Mouse (Mus musculus): ENCODE measurements around the gene Timp3.

The Timp3 gene

DNA sequence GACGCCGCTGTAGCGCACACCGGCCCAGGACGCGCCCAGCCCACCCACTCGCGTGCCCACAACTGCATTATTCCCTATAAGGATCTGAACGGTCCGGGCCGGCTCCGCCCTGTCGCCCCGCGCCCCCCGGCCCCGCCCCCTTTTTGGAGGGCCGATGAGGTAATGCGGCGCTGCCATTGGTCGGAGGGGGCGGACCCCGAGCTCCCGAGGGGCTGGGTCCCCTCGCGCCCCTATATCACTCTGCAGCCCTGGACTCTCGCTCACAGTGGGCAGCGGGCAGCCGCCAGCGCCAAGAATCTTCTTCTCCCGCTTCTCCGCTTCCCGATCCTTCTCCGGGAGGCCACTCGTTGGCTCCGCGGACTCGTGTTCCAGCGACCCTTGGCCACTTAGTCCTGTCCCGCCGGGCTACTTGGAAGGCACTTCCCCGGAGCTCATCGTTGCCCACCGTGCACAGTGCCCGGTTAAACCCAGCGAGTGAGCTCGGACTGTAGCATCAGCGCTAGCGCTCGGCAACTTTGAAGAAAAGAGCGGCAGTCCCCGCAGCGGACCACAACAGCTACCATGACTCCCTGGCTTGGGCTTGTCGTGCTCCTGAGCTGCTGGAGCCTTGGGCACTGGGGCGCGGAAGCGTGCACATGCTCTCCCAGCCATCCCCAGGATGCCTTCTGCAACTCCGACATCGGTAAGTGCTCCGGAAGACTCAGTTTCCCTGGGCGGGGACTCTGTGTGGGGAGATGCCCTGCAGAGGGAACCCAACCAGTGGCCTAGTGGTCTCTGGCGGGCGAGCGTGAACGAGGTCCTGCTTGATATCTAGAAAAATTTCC, at the start of gene Timp3:
Timp3 (plus strand) TSS at position 80 of the 824 bp plus-strand sequence.
- peak; percentile 93 for DNase-seq

DNA sequence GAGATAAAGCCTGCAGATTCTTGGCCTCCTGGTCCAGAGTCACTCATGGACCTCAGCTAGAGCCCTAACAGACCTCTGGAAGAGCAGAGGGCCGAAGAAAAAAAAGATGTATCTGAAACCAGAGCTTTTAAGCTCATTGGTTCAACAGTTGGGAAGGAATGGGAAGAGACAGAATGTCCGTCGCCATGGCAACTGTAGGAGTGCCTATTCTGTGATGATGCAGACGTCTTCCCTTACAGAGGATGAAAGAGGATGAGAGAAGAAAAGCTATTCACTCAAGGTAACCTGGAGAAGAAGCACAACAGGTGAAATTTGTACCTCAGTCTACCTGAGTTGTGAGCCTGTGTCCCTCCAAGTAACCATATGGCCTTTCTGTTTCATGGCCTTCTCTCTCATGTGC, 44.0 kb upstream of the Timp3 start:
- no peak for DNase-seq

DNA sequence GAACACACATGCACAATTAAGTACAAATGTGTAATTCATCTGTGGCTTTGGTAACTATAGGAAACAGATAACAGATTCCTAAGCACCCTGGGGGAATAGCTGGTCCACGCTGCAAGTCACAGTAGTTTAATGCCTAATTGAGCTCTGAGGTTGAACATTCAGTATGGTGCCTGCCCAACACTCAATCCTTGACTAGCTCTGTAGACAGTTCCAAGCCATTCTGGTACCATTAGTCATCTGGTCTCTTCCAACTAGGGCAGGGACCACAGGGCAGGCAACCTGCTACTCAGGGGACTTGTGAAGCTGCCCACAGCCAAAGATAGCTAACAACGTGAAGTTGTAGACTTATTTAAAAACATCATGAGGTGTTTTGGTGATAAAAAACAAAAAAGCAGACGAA, 43.1 kb upstream of the Timp3 start:
- DNase-seq: no peak

DNA sequence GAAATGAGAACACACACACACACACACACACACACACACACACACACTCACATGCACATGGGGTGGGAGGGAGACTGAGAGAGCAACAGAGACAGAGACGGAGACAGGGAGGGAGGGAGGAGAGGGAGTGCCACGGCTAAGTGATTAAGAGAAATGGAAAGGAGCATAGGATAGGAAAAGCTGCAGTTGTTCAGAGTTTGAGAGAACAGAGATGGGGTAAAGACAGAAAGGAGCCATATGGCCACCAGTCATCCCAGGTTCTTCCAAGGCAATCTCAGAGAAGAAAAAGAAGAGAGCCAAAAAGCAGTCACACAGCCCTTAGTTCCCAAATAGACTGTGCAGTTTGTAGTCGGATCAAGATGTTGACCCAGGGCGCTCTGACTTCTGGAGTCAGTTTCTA, 42.1 kb upstream of the Timp3 start:
- no peak for DNase-seq

DNA sequence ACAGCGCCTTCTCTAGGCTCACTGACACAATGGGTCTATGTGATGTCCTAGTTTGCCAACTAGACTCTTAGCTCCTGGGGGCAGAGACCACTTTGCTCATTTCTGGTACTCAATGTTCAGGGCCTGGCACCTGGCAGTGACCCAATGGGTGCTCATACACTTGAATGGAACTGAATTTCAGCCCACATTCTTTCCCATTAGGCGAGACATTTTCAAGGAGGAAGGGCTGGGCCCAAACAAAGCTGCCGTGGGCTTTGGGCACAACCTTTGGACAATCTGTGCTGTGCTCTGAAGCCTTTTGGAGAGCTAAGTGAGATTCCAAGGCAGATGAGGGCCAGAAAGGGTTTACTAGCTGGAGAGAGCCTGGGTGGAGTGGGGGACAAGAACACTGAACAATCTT, 41.2 kb upstream of the Timp3 start:
- peak; percentile 30 for DNase-seq

DNA sequence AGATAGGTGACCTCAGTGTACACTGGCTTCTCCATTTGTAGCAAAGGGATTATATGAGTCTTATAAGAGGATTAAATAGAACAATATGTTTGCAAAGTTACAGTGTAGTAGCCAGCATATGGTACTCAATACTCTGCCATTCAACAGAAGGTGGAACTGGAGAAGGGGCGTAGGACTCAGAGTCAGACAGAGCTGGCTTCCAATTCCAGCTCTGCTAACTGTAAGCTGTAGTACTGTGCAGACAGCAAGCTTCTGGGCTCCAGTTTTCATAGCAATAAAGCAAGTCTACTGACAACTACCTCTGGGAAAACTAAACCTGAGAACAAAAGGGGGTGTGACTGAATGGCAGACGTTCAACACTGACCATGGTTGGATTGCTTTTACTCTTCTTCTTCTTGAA, 38.4 kb upstream of the Timp3 start:
- DNase-seq: no peak

DNA sequence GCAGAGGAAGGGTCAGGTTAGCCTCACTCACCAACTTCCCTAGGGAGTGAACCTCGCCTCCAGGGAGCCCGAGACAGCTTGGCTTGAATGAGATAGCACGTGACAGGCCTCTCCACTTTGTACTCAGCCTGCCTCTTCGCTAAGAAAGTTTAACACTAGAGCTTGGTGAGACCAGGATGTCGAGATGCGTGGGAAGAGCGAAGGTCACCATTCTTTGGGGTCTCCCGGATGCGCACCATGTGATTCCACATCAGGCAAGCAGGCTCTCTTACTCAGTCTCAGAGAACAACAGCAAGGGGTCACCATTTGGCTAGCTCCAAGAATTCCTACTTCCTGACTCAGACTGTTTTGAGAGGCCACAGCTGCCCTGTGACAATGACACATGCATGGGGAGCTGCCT, 35.6 kb upstream of the Timp3 start:
- DNase-seq: peak; percentile 25

DNA sequence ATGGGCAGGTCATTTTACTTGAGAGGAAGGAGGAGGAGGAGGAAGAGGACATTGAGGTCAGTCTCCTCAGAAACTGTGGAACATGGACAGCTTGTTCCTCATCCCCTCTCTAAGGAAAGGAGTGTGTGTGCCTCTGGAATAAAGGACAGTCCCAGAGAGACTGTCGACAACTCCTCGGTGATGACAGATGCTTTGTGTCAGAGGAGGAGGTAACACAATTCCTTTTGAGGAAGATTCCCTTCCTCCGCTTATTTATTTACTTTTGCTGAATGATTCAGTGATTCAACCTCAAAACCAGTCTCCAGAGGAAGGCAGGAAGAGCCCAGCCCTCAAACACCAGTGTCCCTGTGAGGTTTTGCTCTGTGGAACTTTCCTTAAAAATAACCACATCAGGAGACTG, 29.9 kb upstream of the Timp3 start:
- no peak for DNase-seq

DNA sequence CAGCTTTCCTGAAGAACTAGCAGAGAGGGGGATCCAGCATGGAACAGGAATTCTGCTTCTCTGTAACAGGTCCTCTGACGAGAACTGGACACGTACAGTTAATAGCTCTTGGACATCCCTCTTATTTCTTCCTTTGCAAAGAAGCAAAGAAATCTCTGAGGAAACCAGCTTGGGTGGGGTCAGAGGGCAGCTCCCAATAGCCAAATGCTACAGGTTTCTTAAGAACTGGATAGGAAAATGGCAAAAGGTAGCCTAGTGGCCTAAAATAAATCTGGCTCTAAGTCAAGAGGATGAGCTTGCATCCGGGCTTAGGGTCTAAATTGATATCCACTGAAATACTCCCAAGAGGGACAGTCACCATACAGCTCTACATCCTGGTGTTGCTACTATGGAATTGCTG, 27.3 kb upstream of the Timp3 start:
- no peak for DNase-seq

DNA sequence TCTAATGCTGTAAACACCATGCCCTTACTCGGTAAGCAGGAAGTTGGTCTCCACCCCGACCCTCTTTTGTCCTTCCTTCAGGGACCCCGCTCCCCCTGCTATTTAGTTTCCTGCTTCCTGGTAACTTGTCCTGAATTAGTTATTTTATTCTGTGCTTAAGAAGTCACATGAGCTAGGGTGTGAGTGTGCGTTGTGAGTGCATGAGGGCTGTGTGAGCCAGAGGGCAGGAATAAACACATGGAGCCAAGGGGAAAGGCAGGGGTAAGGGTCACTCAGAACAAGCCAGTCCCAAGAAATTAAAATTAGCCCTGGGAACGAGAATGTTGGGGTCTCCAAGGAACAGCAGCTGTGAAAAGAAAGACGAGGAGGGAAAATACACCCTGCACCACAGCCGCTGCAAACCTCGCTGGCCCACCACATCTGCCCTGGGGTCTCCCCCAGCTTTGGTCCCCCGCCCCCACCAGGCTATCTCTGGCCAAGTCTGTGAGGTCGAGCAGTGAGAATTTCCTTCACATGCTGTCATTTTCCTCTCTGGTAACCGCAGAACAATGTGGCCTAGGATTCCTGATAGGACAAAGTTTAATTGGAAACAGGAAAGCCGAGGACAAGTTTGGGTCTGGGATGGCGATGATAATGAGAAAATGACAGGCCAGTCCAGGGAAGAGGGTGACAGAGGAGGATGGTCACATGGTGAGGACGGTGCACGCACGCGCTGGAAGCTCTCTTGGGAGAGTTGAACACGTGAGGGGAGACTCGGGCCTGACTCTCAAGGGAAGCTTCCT, 26.6 kb upstream of the Timp3 start:
- DNase-seq: peak; percentile 71

DNA sequence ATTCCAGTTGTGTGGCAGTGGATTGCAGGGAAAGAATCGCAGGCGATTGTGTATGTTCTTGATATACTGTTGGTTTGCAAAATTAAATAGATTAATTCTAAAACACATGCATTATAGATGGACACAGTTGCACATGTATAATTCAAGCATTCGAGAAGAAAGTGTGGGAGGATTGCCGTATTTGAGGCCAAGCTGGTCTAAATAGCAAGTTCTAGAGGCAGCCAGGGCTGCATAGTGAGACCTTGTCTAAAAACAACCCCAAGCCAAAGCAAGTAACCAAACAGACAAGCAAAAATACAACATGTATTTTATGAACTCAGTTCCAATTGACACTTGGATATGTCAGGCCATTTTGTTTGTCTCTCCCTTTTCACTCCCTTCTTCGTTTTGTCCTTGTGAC, 24.6 kb upstream of the Timp3 start:
- no peak for DNase-seq

DNA sequence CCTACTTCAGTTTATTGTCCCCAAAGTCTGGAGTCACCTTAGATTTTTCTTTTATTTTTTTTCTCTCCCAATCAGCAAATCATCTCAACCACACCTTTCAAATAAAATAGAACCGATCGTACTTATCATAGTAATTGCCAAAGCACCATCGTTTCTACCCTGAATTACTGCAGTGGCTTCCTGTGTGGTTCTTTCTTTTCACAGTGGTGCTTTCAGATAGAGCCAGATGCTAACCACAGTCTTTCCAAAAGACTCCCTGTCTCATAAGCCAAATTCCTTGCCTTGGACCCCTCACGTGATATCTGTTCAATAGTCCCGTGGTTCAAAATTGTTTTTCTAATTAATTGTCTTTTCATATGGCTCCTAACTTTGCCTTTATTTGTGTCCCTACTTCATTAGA, 22.8 kb upstream of the Timp3 start:
- DNase-seq: no peak

DNA sequence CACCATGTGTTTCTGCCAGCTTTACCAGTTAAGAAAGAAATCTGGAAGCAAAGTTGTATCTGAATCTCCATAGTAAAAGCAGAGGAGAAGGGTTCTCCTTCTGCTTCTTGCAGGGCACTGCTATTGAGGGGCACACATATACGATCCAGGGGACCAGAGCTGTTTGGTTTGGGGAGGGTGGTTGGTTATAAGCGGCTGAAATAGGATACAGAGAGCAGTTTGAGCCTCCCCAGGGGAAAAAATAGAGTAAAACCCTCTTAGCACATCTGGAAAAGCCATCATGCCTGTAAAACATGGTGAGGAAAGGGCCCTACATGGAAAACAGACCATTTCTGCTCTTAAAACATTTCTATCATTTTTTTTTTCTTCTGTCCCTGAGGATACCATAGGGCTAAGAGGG, 21.7 kb upstream of the Timp3 start:
- DNase-seq: no peak

DNA sequence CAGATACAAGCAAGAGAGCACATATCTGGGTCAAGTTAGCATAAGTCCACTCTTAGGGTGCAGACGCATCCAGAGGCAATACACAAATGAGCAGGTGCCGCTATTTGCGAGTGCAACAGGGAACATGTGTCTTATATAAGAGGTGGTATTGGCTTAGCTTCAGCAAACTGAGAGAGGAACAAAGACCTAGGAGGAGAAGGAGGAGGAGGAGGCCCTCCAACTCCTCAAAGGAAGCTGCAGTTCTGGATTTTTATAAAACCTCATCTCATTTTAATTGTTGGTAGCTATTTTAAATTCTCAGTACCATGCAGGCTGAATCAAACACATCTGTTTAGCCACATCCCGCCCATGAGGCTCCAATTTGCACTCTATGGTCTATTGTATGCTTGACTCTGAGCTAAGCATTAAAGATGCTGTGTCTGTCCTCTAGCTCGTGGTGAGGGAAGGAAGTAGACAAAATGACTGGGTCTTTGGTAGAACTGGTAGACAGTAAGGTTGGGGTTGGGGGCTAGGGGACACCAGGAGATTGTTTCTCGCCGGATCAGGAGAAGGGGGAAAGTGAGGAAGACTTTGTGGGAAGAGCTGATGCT, 20.5 kb upstream of the Timp3 start:
- no peak for DNase-seq

DNA sequence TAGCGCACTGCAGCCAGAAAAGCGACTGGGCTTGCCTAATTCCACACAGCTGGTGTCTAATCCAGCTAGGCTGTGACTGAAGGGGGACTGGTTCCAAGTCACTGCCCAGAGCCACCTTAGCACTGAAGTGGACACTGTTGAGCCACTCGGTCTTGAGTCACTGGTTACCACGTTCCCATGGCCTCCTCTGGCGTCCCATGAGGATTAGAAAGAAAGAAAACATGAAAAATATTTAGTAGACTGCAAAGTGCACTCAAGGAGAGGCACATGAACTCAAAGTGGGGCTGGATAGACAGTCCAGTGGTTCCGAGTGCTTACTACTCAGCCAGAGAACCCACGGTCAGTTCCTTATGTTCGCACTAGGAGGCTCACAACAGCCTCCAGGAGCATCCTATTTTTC, 18.9 kb upstream of the Timp3 start:
- no peak for DNase-seq

DNA sequence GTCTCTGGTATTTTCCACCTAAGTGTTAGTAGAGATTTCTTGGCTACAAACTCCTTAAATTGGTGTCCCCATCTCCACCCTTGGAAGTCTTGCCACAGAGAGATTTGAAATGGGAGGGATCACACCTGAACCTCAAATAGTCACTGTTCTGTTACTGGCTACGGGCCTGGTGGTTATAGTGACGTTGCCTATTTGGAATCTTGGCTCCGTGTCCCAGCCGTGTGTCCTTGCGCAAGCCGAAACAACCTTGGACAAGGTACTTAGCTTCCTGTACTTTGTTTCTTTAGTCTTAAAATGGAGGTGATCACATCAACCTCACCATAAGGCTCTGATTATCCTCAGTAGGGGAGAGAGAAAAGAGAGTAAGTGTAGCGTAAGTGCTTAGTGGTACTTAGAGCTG, 13.7 kb upstream of the Timp3 start:
- no peak for DNase-seq

DNA sequence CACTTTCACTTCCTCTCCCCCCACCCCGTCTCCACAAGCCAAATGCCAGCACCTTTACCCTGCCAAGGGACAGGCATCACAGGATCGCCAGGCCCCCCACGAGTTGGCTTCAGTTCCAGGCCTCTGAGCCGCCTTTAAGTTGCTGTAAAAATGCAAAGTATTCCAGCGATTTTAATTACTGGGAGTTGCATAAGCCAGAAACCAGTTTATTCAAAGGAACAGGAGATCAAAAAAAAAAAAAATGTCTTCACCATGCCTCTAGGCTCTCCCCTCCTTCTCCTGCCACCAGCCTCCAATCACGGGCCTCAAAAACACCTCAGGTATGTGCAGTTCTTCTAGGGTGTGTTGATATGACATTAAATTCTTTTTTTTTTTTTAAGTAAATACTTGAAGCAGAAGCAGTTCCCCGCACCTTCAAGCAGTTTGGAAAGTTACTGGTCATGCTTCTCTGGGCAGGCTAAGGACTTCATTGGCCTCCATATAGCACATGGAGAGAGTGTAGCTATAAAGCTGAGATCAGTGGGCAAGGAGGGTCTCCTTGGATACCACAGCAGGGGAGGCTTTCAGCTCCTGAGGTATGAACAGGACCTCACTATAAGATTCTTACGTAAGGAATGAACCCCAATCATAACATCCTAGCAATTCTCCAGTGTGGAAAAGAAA, 9.9 kb upstream of the Timp3 start:
- DNase-seq: peak; percentile 85

DNA sequence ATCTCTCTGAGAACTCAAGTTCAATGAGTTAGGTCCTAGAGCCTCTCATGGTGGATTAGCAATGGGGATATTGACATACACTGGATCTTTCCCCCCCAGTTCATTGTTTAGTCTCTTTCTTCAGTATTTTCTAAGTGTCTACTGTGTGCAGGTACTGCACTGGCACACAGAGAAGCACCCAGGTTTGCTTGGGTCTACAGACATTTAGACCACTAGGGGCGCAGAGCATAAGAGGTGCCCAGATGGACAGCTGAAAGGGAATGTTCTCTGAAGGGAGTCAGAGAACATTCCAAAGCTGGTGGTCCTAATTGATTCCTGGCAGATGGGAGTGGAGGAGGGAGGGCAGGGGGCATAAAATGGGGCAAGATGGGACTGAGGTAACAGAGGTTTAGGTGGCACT, 6.3 kb upstream of the Timp3 start:
- no peak for DNase-seq

DNA sequence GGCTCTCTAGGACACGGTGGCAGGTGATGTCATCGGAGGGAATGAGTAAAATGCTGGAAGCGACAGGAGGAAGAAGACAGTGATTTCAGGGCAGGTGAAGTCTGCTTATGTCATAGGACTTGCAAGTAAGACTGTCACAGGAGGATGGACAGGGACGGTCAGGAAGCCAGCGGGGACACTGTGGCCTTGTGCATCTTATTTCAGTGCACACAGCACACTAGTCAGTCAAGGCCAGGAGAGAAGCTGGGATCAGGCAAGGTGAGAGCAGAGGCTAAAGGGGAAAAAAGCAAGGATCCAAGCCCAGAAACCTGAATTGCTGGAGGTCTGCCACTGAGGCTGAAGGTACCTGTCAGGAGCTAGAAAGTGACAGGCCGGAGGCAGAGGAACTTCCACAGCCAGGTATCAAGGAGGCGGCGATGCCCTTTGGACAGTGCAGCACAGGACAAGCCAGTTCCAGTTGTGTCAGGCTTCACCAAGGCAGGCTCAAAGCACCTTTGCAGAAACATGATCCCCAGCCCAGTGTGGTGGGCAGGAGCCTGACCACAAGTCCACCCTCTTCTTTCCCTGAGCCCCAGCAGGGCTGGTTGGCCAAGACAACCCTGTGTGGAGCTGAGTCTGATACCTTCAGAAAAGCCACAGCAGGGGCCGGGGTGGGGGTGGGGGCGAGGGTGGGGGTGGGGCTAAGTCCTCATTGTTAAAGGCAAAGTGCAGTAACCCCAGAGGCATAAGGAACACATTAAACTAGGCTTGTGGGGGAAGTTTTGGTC, 5.4 kb upstream of the Timp3 start:
- peak; percentile 79 for DNase-seq

DNA sequence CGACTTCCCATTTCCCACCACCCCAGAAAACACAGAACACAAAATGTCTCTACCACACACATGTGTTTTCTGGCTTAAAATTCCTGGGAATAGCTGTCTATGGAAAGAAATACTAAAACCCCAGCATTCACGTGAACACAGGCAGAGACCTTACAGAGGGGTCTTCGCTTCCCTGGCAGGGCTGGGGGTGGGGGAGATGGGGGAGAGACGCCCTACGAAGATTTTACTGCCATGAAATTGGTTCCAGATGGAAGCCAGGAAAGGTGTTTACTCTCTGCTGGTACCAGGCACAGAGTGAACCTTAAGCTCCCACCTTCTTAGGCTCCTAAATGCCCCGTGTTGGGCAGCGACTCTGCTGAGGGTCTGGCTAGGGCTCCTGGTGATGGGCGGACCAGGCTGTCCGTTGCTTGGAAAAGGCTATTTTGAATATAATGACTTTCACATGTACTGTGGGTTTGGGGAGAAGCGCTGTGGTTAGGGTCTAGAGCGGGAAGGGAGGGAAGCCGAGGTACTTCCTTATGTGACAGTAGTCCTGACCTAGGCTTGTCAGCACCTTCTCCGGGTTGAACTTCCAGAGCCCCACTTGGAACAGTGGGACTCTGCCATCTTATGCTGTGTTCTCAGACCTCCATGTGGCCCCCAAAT, 4.6 kb upstream of the Timp3 start:
- no peak for DNase-seq

DNA sequence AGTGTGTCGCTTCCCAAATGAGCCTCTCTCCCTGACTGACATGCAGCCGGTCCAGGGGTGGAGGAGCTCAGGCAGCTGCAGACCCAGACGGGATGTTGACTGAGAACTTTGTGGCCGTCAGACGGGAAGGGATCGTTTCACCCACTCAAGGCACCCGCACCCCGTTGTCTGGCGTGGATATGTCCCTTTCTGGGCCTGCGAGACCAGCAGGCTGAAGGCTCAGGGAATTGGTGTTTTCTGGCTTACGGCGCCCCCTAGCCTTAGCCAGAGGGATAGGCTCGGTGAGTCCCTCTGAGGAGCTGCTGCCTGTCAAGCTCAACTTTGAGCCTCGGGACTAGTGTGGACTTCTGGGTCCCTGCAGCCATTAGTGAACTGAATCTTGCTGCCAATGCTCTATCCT, 4.1 kb upstream of the Timp3 start:
- peak; percentile 86 for DNase-seq

DNA sequence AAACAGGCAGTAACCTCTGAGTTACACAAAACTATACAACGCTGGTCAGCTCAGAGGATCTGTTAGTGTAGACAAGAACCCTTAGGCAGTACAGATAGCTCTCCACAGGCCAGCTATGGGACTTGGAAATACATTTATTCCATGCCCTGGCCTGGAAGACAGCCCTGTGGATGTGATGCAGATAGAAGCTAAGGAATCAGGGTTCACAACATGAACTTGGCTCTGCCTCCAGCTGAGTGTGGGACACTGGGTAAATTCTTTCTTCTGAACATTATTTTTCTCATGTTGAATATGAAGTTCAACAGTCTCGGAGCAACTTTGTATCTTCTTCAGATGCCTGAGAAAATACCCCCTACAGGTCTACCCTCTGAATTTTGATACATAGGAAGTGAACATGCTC, 2.9 kb upstream of the Timp3 start:
- DNase-seq: no peak
